In the genomic region with DNA sequence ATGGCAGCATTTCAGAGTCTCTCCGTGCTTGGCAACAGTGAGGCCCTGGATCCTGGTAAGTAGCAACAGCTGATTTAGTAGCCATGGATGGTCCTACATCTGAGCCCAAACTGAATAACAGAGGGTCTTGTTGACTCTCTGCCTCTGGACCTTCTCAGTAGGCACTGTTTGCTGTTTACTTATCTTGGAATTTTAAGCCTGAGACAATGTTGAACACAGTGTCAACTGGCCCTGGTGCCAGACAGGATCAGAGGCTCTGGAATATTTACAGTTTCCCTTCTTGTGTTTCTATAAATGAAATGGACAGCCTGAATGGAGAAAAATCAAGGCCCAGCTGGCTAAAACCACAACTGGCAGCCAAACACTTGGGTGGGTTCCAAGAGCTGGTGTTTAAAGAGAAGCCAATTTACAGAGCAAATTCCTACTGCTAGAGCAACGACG, we compare ENCODE assay signal across 10 mouse cellular contexts. TPM values are rescaled to one million over a fixed set of nuclear protein-coding genes. Genes with fewer than 3 reads are reported as not detected.
DNase-seq lines count a peak whose midpoint lies in the region; ATAC-seq and TF ChIP-seq lines count a peak whose summit lies in the region.
"Had no signal": no experiment of that assay in that cellular context is flagged by ENCODE, and none has a peak within 500 bp of the region (broad histone marks: within the 10 kb centered on the region; RNA-seq: fewer than 3 reads in every experiment).

No protein-coding gene starts in this region.

- no peak for TF ChIP-seq CTCF in kidney, adult 2 months (conservative IDR thresholded peaks at IDR 0.05; ENCODE audit: insufficient read depth, insufficient read length, low read depth, low read length)

- H3K4me2 ChIP-seq in kidney, embryonic 15.5 days: no peak overlapping the region
- peak overlapping the region; percentile 24 for H3K4me2 ChIP-seq in neural tube, embryonic 13.5 days

- H3K4me1 ChIP-seq in kidney, adult 2 months (ENCODE audit: control insufficient read depth, insufficient read depth, low read length): no peaks in the 10 kb centered on the region
- peaks cover 12% of the 10 kb centered on the region for H3K4me1 ChIP-seq in kidney, embryonic 15.5 days
- peaks cover 27% of the 10 kb centered on the region for H3K4me1 ChIP-seq in neural tube, embryonic 13.5 days (replicated peaks)

- no peaks in the 10 kb centered on the region for H3K9me3 ChIP-seq in kidney, embryonic 15.5 days (replicated peaks)
- H3K9me3 ChIP-seq in neural tube, embryonic 13.5 days: no peaks in the 10 kb centered on the region

- WGBS in kidney, adult 2 months: 43% methylated on average over 3 of the region's 3 CpGs
- 59% methylated on average over 3 of the region's 3 CpGs for WGBS in kidney, embryonic 15.5 days
- WGBS in neural tube, embryonic 13.5 days: 39% methylated on average over 3 of the region's 3 CpGs

- no peaks in the 10 kb centered on the region for H3K36me3 ChIP-seq in kidney, adult 2 months (ENCODE audit: control insufficient read depth, insufficient read depth, low read length)
- no peaks in the 10 kb centered on the region for H3K36me3 ChIP-seq in kidney, embryonic 15.5 days
- no peaks in the 10 kb centered on the region for H3K36me3 ChIP-seq in neural tube, embryonic 13.5 days

- H3K9ac ChIP-seq in kidney, embryonic 15.5 days: no peak overlapping the region
- no peak overlapping the region for H3K9ac ChIP-seq in neural tube, embryonic 13.5 days

- no peaks in the 10 kb centered on the region for H3K27me3 ChIP-seq in kidney, adult 2 months (replicated peaks; ENCODE audit: control insufficient read depth, insufficient read depth, low read length)
- peaks cover 19% of the 10 kb centered on the region for H3K27me3 ChIP-seq in kidney, embryonic 15.5 days
- H3K27me3 ChIP-seq in neural tube, embryonic 13.5 days: peaks cover 19% of the 10 kb centered on the region

- H3K4me3 ChIP-seq in kidney, adult 2 months (ENCODE audit: insufficient read depth, low read depth, low read length): no peak overlapping the region
- no peak overlapping the region for H3K4me3 ChIP-seq in kidney, embryonic 15.5 days (replicated peaks)
- H3K4me3 ChIP-seq in neural tube, embryonic 13.5 days: 0 out of 2 replicates have a peak overlapping the region, but pooled peaks have one; percentile 5

- no peak for TF ChIP-seq POLR2A in kidney, adult 2 months (IDR thresholded peaks at IDR 0.05; ENCODE audit: low read depth, low read length)

- no peak for ATAC-seq in kidney, embryonic 15.5 days (replicated peaks; ENCODE audit: low FRiP score)
- peak; percentile 70 for ATAC-seq in neural tube, embryonic 13.5 days (ENCODE audit: low read depth)

- 0 out of 2 replicates have a peak overlapping the region, but pooled peaks have one; percentile 16 for H3K27ac ChIP-seq in kidney, adult 2 months (ENCODE audit: insufficient read depth, low read depth, low read length)
- H3K27ac ChIP-seq in kidney, embryonic 15.5 days: no peak overlapping the region
- no peak overlapping the region for H3K27ac ChIP-seq in neural tube, embryonic 13.5 days (replicated peaks)
- H3K27ac ChIP-seq: macrophage had no signal

- intact Hi-C loops in gastrocnemius, postnatal 36 days (cut with DNase I): no loop called here

- peak; percentile 42 for DNase-seq in adrenal gland, postnatal 14 days
- no peak for DNase-seq in adrenal gland, postnatal 4 days (ENCODE audit: low spot score in 2 of 2)
- DNase-seq in kidney, adult 2 months: peak; percentile 29
- peak; percentile 21 to 27 for DNase-seq in frontal cortex, postnatal 36 days (ENCODE audit: low spot score in 2 of 2)
- no peak for DNase-seq in liver
- no peak for DNase-seq in gastrocnemius, postnatal 36 days

RNA-seq across cellular contexts. Expression of gene Gpr37, which starts 3.7 kb away (rescaled TPM):
- 0.44 and 0.49 TPM in 2 replicates for total RNA-seq in adrenal gland, postnatal 14 days (2021)
- total RNA-seq in adrenal gland, postnatal 4 days (2021): 1 to 10 TPM; 1.6 to 2.1 TPM
- polyA plus RNA-seq in kidney, adult 2 months (2012; rRNA removed): 0.25 and 0.27 TPM in 2 replicates
- polyA plus RNA-seq in kidney, embryonic 15.5 days (2015; fragmentation: Nextera tagmentation; extraction: Ambion mirVana): 0.21 and 0.58 TPM in 2 replicates
- polyA plus RNA-seq in neural tube, embryonic 13.5 days (2015; fragmentation: Nextera tagmentation; extraction: Ambion mirVana): 7.6 and 8.5 TPM in 2 replicates
- not detected for total RNA-seq in gastrocnemius, postnatal 36 days (2021)
- total RNA-seq: heart, postnatal 36 days had no signal
- polyA plus RNA-seq: macrophage had no signal

Comparison
In these comparisons a context has a peak if more than half of its experiments do, and no peak if none do; other contexts are left out.
1. DNase-seq: peak in adrenal gland, postnatal 14 days (single experiment), kidney, adult 2 months (single experiment) and frontal cortex, postnatal 36 days (2 of 2); none in adrenal gland, postnatal 4 days (0 of 2), liver (single experiment) and gastrocnemius, postnatal 36 days (0 of 2).